Mouse (Mus musculus) small intestine, adult 2 months (tissue): ENCODE measurements around the gene Nap1l1. TPM values are rescaled to one million over a fixed set of nuclear protein-coding genes. Genes with fewer than 3 reads are reported as not detected.
A peak's percentile ranks its signal among the peaks of the same experiment; 100 is the strongest.

ENCODE experiments used
- H3K27ac ChIP-seq: fragments of 200-500 bp; 2 replicates; pipeline ENCODE4 v1.5.1; 2012; ENCODE audit warnings: low read depth, low read length, control low read depth, inconsistent platforms; ENCODE audit not compliant: insufficient read depth
- H3K27me3 ChIP-seq: fragments of 200-500 bp; 2 replicates; pipeline ENCODE4 v1.6.1; 2012; ENCODE audit warnings: mild to moderate bottlenecking, moderate library complexity, low read length, inconsistent platforms; ENCODE audit not compliant: control insufficient read depth, insufficient read depth
- H3K36me3 ChIP-seq: fragments of 200-500 bp; 2 replicates; pipeline ENCODE4 v1.6.1; 2012; ENCODE audit warnings: mild to moderate bottlenecking, low read length, control low read depth, inconsistent platforms; ENCODE audit not compliant: control insufficient read depth, insufficient read depth
- H3K4me1 ChIP-seq: fragments of 200-500 bp; 2 replicates; pipeline ENCODE4 v1.6.1; 2012; ENCODE audit warnings: low read length, inconsistent platforms, mixed read lengths; ENCODE audit not compliant: control insufficient read depth, insufficient read depth, insufficient read length
- H3K4me3 ChIP-seq: fragments of 200-500 bp; 2 replicates; pipeline ENCODE4 v1.5.1; 2012; ENCODE audit warnings: low read depth, mild to moderate bottlenecking, control low read depth, inconsistent platforms, low read length, moderate library complexity
- CTCF ChIP-seq: fragments of 200-500 bp; IDR thresholded peaks from 2 replicates; pipeline ENCODE4 v1.5.1; 2012; ENCODE audit warnings: low read depth, mild to moderate bottlenecking, control low read depth, inconsistent platforms, low read length, moderate library complexity, mixed read lengths; ENCODE audit not compliant: insufficient replicate concordance, insufficient read length; ENCODE audit errors: extremely low read depth
- POLR2A ChIP-seq: fragments of 200-500 bp; IDR thresholded peaks from 2 replicates; pipeline ENCODE4 v1.6.1; 2012; ENCODE audit warnings: low read depth, mild to moderate bottlenecking, control low read depth, inconsistent platforms, low read length, moderate library complexity
- WGBS: fragments of 180-500 bp; shearing (Covaris S2); methylation state at CpG from one replicate; pipeline ENCODE4 v1.1.7; 2018; 5-methylcytosine and 5-hydroxymethylcytosine counted together
- polyA plus RNA-seq: library from polyadenylated mRNA; depleted of rRNA; stranded (reverse); fragments of >200 nt; gene quantifications from 2 replicates; pipeline ENCODE4 v1.2.3, GENCODE M21; 2012

Gene Nap1l1
- polyA plus RNA-seq, 1 experiment = 0.99 TPM

- WGBS = 21% methylated on average over 7 of the region's 7 CpGs
- TF ChIP-seq CTCF (no peak), POLR2A (no peak)
- H3K4me3 ChIP-seq = no peak overlapping the region
- H3K27me3 ChIP-seq = no peaks in the 10 kb centered on the region
- peaks cover 6% of the 10 kb centered on the region; the same call in 1 of the 2 replicates for H3K4me1 ChIP-seq
- no peak overlapping the region for H3K27ac ChIP-seq
- no peaks in the 10 kb centered on the region for H3K36me3 ChIP-seq
Observed at GRCm38 (mm10) chr10:111505406-111505805, 32.4 kb downstream of the Nap1l1 start.

- Histone ChIP-seq H3K27ac (peak within 1 kb of the TSS; percentile 58), H3K36me3 (no peaks in the 10 kb centered on the region), H3K4me1 (peaks cover 6% of the 10 kb centered on the region; the same call in 1 of the 2 replicates), H3K4me3 (peak within 1 kb of the TSS; percentile 75), H3K27me3 (no peaks in the 10 kb centered on the region)
- WGBS = under 1% methylated on average over 71 of the region's 94 CpGs
- TF ChIP-seq CTCF (no peak), POLR2A (peak; percentile 87)
Observed at GRCm38 (mm10) chr10:111506101-111506925, 33.3 kb downstream of the Nap1l1 start, which contains the start of gene Phlda1. Gene Phlda1, plus strand, starts transcription at chr10:111506286.

GRCm38 (mm10) chr10:111506926-111507459, 34.0 kb downstream of the Nap1l1 start:
- under 1% methylated on average over 23 of the region's 23 CpGs for WGBS
- peak overlapping the region; percentile 58 for H3K27ac ChIP-seq
- peak overlapping the region; percentile 75 for H3K4me3 ChIP-seq
- peaks cover 6% of the 10 kb centered on the region; the same call in 1 of the 2 replicates for H3K4me1 ChIP-seq
- H3K27me3 ChIP-seq = no peaks in the 10 kb centered on the region
- no peaks in the 10 kb centered on the region for H3K36me3 ChIP-seq
- TF ChIP-seq CTCF (no peak), POLR2A (no peak)

GRCm38 (mm10) chr10:111507460-111508211, 34.6 kb downstream of the Nap1l1 start:
- H3K4me1 ChIP-seq = peaks cover 6% of the 10 kb centered on the region; the same call in 1 of the 2 replicates
- H3K36me3 ChIP-seq = no peaks in the 10 kb centered on the region
- WGBS = 3% methylated on average over 38 of the region's 38 CpGs
- peak overlapping the region; percentile 75 for H3K4me3 ChIP-seq
- no peaks in the 10 kb centered on the region for H3K27me3 ChIP-seq
- no peak for TF ChIP-seq POLR2A
- TF ChIP-seq CTCF = no peak
- peak overlapping the region; percentile 67 for H3K27ac ChIP-seq

- WGBS = 14% methylated on average over 7 of the region's 7 CpGs
- Histone ChIP-seq H3K27me3 (no peaks in the 10 kb centered on the region), H3K4me1 (peaks cover 6% of the 10 kb centered on the region; the same call in 1 of the 2 replicates), H3K27ac (no peak overlapping the region), H3K4me3 (no peak overlapping the region; the same call in 1 of the 2 replicates), H3K36me3 (no peaks in the 10 kb centered on the region)
- TF ChIP-seq POLR2A = no peak
- TF ChIP-seq CTCF = no peak
Observed at GRCm38 (mm10) chr10:111508324-111509080, 35.5 kb downstream of the Nap1l1 start.

- Histone ChIP-seq H3K27me3 (no peaks in the 10 kb centered on the region), H3K4me3 (no peak overlapping the region), H3K4me1 (peaks cover 6% of the 10 kb centered on the region; the same call in 1 of the 2 replicates), H3K36me3 (no peaks in the 10 kb centered on the region), H3K27ac (no peak overlapping the region)
- TF ChIP-seq CTCF (no peak), POLR2A (no peak)
- WGBS = 30% methylated on average over 8 of the region's 8 CpGs
Observed at GRCm38 (mm10) chr10:111509103-111509784, 36.2 kb downstream of the Nap1l1 start.
